Mouse (Mus musculus): ENCODE results near the gene Peak1. TPM values are rescaled to one million over a fixed set of nuclear protein-coding genes. Genes with fewer than 3 reads are reported as not detected.

Gene Peak1
- total RNA-seq, 2 experiments from 2014 or later: 36.7 TPM

DNA sequence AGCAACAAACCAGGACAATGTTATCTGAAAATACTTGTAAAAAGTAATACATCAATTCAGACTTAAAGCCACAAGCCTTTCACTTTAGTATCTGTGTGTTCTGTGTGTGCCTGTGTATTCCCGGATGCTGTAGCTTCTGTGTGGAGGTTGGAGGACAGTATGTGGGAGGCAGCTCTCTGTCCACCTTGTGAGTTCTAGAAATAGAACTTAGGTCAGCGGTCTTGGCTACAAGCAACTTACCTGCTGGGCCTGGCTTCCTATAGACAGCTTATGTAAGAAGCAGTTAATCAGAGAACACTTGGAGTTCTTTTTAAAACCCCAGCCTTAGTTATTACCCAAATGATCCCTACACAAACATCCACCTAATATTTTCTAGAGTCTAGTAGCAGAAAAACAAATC lies 127.8 kb downstream of the Peak1 start:
- TF ChIP-seq CTCF (IDR thresholded peaks at IDR 0.05): no peak
- no peak overlapping the region for H3K4me3 ChIP-seq
- H3K27ac ChIP-seq: no peak overlapping the region
- intact Hi-C loops (cut with DNase I): no loop called here
- no peak for DNase-seq (ENCODE audit: extremely low spot score in 1 of 2, low spot score in 2 of 2)

- TF ChIP-seq CTCF (IDR thresholded peaks at IDR 0.05): no peak
- Histone ChIP-seq H3K27ac (no peak overlapping the region), H3K4me3 (no peak overlapping the region)
- intact Hi-C loops (cut with DNase I): no loop called here
- DNase-seq (ENCODE audit: extremely low spot score in 1 of 2, low spot score in 2 of 2): no peak
These were observed 135.4 kb downstream of the Peak1 start for GRCm38 (mm10) chr9:56282481-56282880.

DNA sequence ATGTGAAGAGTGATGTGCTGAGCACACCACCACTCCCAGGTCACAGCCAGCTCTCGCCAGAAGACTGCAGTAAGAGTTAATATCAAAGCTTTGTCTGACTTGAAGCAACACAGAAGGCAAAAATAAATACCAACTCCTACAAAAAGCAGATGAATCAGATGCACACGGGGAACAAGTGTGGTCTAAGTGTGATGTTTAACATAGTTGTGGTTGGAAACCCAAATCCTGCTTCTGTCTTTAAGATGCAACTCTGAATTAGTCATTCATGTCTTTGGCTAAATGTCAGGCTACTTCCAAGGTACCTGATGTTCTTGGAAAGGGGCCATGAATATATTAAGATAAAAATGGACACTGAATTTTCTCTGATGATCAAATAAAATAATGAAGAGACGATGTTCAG lies 144.3 kb downstream of the Peak1 start:
- intact Hi-C loops (cut with DNase I): loop anchor here (5.0 kb wide), 2 partner anchors 99 to 144 kb away; partner anchors contain the start of genes Hmg20a and Peak1
- Histone ChIP-seq H3K4me3 (no peak overlapping the region), H3K27ac (no peak overlapping the region)
- TF ChIP-seq CTCF (IDR thresholded peaks at IDR 0.05): no peak
- DNase-seq (ENCODE audit: extremely low spot score in 1 of 2, low spot score in 2 of 2): no peak

GRCm38 (mm10) chr9:56272247-56272598 lies 145.6 kb downstream of the Peak1 start:
- no peak for DNase-seq (ENCODE audit: extremely low spot score in 1 of 2, low spot score in 2 of 2)
- intact Hi-C loops (cut with DNase I): loop anchor here (5.0 kb wide), 2 partner anchors 100 to 145 kb away; partner anchors contain the start of genes Hmg20a and Peak1
- no peak for TF ChIP-seq CTCF (IDR thresholded peaks at IDR 0.05)
- Histone ChIP-seq H3K27ac (no peak overlapping the region), H3K4me3 (no peak overlapping the region)

DNA sequence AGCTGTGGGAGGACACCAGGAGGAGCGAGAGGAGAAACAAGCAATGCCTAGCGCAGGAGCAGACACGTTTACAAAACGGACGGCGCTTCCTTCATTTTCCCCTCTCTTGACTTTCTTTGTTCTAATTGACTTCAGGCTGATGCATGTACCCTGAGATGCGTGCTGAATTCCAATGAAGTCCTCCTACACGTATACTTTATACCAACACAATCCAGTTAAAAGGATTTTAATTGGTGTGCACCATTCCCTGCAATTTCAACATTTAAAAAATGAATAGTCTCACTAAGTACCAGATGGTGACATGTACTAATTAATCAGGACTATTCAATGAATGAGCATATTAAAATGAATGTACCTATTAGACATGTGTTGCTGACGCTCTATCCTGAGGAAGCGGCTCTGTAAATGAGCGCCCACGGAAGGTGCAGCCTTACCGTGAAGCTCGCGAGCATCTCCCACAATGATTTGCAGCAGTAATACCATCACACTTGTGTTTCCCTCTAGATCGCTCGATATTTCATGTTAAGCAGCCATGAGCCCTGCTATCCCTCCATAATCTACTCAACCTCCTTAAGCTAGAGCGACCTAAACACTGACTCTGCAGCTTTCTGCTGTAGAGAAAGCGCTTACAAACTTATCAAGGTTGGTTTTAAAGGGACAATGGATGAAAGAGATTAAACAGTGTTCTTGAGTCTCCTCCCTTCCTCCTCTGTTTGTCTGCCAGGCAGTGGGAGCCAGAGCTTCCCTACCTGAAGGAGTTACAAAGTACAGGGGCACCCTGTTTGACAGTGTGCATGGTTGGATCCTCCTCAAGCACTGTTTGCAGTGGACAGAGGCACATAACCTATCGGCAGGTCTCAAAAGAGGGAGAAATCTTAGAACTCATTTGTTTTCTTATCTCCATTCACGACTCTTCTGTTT lies 146.3 kb downstream of the Peak1 start:
- Histone ChIP-seq H3K27ac (no peak overlapping the region), H3K4me3 (no peak overlapping the region)
- no peak for DNase-seq (ENCODE audit: extremely low spot score in 1 of 2, low spot score in 2 of 2)
- TF ChIP-seq CTCF (IDR thresholded peaks at IDR 0.05): no peak
- intact Hi-C loops (cut with DNase I): loop anchor here (5.0 kb wide), 2 partner anchors 101 to 146 kb away; partner anchors contain the start of genes Hmg20a and Peak1

DNA sequence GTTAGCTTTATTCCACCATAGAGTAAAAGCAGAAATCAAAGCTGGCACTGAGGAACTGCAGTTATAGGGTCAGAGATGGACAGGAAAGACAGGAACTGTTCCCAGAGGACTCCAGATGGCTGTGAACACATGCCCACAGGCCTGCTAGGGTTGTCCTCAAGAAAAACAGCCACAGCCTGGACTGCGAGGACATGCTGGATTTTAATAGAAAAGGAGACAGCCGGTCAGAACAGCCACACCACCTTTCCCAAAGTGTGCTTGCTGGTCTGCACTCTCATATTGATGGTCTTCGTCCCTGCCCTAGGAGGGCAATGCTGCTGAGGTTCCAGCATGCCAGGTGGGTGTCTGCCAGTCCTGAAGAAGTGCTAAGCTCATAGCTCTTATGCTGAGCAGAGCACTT lies 148.8 kb downstream of the Peak1 start:
- no peak for DNase-seq (ENCODE audit: extremely low spot score in 1 of 2, low spot score in 2 of 2)
- Histone ChIP-seq H3K27ac (no peak overlapping the region), H3K4me3 (no peak overlapping the region)
- intact Hi-C loops (cut with DNase I): loop anchor here (5.0 kb wide), 1 partner anchor 353 kb away; no protein-coding TSS in a partner anchor
- TF ChIP-seq CTCF (IDR thresholded peaks at IDR 0.05): no peak

GRCm38 (mm10) chr9:56266200-56266815 lies 151.6 kb downstream of the Peak1 start:
- intact Hi-C loops (cut with DNase I): loop anchor here (5.0 kb wide), 1 partner anchor 356 kb away; no protein-coding TSS in a partner anchor
- no peak for DNase-seq (ENCODE audit: extremely low spot score in 1 of 2, low spot score in 2 of 2)
- TF ChIP-seq CTCF (IDR thresholded peaks at IDR 0.05): no peak
- Histone ChIP-seq H3K27ac (no peak overlapping the region), H3K4me3 (no peak overlapping the region)

DNA sequence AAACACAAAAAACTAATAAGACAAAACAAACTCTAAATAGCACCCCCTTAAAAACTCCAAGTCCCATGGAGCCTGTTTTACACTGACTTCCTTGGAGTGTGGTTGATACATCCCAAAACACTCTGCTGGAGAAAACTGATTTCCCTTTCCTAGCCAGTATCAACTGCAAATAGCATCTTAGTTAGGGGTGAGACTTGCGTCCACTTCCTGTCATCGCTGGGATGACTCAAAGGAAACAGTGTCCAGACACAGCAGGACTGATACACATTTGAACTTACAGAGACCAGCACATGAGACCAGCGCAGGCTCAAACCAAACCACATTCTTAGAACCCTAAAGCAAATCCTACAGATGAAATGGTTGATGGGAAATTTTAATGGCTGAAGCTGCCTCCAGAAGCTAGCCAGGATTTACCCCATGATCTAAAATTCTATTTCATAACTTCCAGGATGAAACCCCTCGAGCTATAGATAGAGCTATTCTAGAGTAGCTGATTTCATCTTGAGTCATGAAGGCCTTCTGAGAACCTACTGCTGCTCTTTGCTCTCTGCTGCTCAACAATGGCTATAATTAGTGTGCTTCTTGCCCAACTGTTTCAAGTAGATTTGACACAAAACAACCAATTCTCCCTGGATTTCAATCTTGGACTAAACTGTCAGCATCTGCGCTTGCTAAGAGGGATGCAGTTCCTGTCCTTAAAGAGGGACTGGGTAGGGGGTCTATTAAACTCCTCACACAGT lies 152.2 kb downstream of the Peak1 start:
- no peak overlapping the region for H3K4me3 ChIP-seq
- no peak for TF ChIP-seq CTCF (IDR thresholded peaks at IDR 0.05)
- intact Hi-C loops (cut with DNase I): loop anchor here (5.0 kb wide), 1 partner anchor 357 kb away; no protein-coding TSS in a partner anchor
- H3K27ac ChIP-seq: no peak overlapping the region
- no peak for DNase-seq (ENCODE audit: extremely low spot score in 1 of 2, low spot score in 2 of 2)

GRCm38 (mm10) chr9:56265022-56265360 lies 152.9 kb downstream of the Peak1 start:
- DNase-seq (ENCODE audit: extremely low spot score in 1 of 2, low spot score in 2 of 2): no peak
- intact Hi-C loops (cut with DNase I): loop anchor here (5.0 kb wide), 1 partner anchor 357 kb away; no protein-coding TSS in a partner anchor
- TF ChIP-seq CTCF (IDR thresholded peaks at IDR 0.05): no peak
- Histone ChIP-seq H3K27ac (no peak overlapping the region), H3K4me3 (no peak overlapping the region)

DNA sequence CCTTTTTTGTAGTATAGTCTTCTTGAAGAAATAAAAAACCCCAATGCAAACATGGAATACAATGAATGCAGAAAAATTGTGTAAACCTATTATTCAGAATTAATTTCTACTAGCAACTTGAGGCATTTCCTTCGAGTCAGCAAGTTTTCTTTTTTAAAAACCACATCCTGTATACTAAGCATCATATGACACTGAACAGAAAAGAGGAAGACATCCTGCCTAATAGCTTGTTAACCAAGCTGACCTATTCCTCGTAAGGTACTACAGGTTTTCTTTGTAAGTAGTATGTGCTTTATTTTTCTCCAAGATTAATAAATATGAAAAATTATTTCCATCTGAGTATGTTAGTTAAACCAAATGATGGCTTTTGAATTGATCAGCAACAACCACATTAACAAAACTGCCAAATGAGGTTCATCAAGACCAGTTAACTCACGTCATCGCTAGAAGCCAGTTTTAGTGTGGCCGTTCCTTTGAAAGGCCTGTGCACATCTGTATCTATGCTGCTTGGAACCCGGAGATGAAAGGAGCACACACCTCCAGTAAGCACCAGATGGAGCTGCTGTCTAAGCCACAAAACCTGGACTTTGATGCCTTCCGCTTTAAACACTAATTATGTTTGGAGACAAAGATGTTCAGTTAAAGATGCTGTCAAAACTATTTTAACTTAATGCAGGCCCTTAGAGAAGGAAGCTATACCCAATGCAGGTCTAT lies 153.4 kb downstream of the Peak1 start:
- no peak overlapping the region for H3K27ac ChIP-seq
- H3K4me3 ChIP-seq: no peak overlapping the region
- peak; percentile 33 to 35 for DNase-seq (ENCODE audit: extremely low spot score in 1 of 2, low spot score in 2 of 2)
- peak; percentile 80 for TF ChIP-seq CTCF (IDR thresholded peaks at IDR 0.05)
- intact Hi-C loops (cut with DNase I): loop anchor here (1.0 to 5.0 kb wide), 5 partner anchors 52 to 358 kb away; no protein-coding TSS in a partner anchor

GRCm38 (mm10) chr9:56263055-56263454 lies 154.8 kb downstream of the Peak1 start:
- Histone ChIP-seq H3K27ac (no peak overlapping the region), H3K4me3 (no peak overlapping the region)
- DNase-seq (ENCODE audit: extremely low spot score in 1 of 2, low spot score in 2 of 2): no peak
- TF ChIP-seq CTCF (IDR thresholded peaks at IDR 0.05): no peak
- intact Hi-C loops (cut with DNase I): loop anchor here (5.0 kb wide), 2 partner anchors 51 to 349 kb away; no protein-coding TSS in a partner anchor
